Mouse (Mus musculus): ENCODE measurements around the gene Aldh5a1. TPM values are rescaled to one million over a fixed set of nuclear protein-coding genes. Genes with fewer than 3 reads are reported as not detected.
"Not testable (repeated sequence)": the region's sequence is repeated elsewhere in the genome, so short reads cannot be mapped to it uniquely, and the experiment has no call there.

The Aldh5a1 gene
- polyA plus RNA-seq (2015; fragmentation: Nextera tagmentation; extraction: Ambion mirVana), result 4.0 and 4.8 TPM in 2 replicates

DNA sequence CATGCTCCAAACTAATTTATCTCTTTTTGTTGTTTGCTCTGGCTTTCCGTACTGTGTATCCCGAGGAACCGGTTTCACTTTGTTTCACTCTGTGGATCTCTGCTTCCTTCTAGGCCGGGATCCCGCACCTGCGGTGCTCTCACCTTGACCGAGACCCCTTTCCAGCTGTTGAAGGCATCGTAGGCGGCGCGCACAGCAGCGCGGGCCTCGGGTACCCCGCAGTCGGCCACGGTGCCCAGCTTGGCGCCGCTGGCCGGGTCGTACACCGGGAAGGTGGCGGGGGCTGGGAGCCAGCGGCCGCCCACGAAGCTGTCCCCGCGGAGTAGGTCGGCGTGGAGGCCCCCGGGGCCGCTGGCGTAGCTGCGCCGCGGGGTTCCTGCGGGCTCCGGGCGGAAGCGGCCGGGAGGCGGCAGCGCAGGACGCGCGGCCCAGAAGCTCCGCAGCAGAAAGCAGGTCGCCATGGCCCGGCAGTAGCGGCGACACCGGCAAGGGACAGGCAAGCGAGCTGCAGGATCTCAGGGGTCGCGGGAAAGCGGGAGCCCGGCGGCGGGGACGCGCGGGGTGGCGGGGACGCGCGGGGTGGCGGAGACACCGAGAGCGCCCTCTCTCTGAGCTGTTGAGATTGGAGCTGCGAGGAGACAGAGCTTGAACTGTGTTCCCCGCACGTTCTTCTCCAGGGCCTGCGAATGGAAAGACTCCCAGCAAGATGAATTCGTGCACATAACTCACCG, at the start of gene Aldh5a1:
Aldh5a1 (minus strand) TSS at position 554 of the 731 bp plus-strand sequence.
- WGBS, result under 1% methylated on average over 75 of the region's 75 CpGs
- no peaks in the 10 kb centered on the region for H3K27me3 ChIP-seq
- ATAC-seq (ENCODE audit: insufficient number of reproducible peaks, low FRiP score, low TSS enrichment, low read depth), result peak; percentile 79
- H3K27ac ChIP-seq, result peak within 1 kb of the TSS; percentile 87
- peak within 1 kb of the TSS; percentile 79 for H3K4me2 ChIP-seq
- H3K9ac ChIP-seq, result peak within 1 kb of the TSS; percentile 90
- H3K4me1 ChIP-seq, result peaks cover 13% of the 10 kb centered on the region; the same call in 1 of the 2 replicates
- no peaks in the 10 kb centered on the region for H3K9me3 ChIP-seq
- peak within 1 kb of the TSS; percentile 88 for H3K4me3 ChIP-seq
- no peaks in the 10 kb centered on the region for H3K36me3 ChIP-seq

DNA sequence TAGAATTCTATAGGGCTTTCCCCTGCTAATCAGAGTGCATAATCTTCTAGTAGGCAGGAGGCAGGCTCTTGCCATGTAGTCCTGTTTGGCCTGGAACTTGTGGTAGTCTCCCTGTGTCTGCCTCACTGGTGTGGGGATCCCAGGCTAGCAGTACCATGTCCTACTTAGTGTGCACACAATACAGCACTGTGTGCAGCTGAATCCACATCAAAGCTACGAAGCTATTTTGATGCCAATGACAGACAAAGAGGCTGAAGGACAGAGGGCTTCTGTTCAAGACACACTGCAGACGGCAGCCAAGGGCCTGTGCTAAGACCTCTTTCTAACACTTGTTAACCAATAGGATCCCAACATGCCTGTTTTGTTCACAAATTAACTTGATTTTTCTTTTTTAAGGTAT, 48.0 kb upstream of the Aldh5a1 start:
- Histone ChIP-seq H3K9me3 (no peaks in the 10 kb centered on the region), H3K4me3 (no peak overlapping the region), H3K27me3 (no peaks in the 10 kb centered on the region), H3K36me3 (peaks cover 10% of the 10 kb centered on the region), H3K4me1 (no peaks in the 10 kb centered on the region), H3K27ac (no peak overlapping the region), H3K9ac (no peak overlapping the region), H3K4me2 (no peak overlapping the region)
- ATAC-seq (ENCODE audit: insufficient number of reproducible peaks, low FRiP score, low TSS enrichment, low read depth), result no peak
- 78% methylated on average over 2 of the region's 2 CpGs for WGBS

DNA sequence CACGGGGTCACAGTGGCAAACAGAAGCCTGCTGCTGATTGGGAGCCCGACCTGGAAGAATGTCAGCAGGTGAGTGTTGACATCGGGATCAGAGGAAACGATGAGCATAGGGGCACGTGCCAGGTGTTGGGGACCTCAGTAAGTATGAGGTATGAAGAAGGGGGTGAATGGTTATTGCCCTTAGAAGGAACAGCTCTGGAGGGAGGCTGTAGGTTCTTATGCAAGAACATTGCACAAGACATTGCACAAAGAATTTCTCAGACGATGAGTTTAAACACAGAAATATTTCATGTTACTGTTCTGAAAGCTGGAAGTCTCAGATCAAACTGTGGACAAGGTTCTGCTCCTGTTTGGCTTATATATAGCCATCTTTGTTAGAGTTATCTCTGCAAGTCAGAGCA, 43.6 kb upstream of the Aldh5a1 start:
- H3K9me3 ChIP-seq, result no peaks in the 10 kb centered on the region
- no peak overlapping the region for H3K27ac ChIP-seq
- H3K4me3 ChIP-seq, result no peak overlapping the region
- ATAC-seq (ENCODE audit: insufficient number of reproducible peaks, low FRiP score, low TSS enrichment, low read depth), result no peak
- H3K27me3 ChIP-seq, result no peaks in the 10 kb centered on the region
- no peaks in the 10 kb centered on the region for H3K4me1 ChIP-seq
- 80% methylated on average over 6 of the region's 6 CpGs for WGBS
- H3K4me2 ChIP-seq, result no peak overlapping the region
- no peaks in the 10 kb centered on the region for H3K36me3 ChIP-seq
- no peak overlapping the region for H3K9ac ChIP-seq

DNA sequence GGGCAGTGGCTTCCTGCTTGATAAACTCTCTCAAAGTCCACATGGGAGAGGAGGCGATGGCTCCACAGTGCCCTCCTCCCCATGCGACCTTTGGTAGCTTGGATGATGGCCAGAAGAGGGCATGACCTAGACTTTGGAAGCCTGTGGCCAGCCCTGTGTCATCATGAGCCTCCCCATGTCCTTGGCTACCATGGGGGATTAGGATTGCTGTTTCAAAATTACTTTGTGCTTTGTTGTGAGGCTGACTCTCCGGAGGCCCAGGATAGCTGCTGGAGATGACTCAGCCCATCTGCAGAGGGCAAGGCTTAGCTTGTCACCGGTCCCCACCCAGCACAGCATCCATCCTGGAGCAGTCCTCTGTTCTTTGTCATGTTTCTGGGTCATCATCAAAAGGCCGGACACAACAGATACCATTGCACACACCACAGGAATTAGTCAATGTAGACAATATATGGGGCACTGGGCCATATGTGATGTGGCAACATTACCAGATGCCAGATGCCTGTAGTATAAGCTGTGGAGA, 40.4 kb upstream of the Aldh5a1 start:
- WGBS, result 78% methylated on average over 5 of the region's 5 CpGs
- Histone ChIP-seq H3K9ac (no peak overlapping the region), H3K4me3 (no peak overlapping the region), H3K4me2 (no peak overlapping the region), H3K9me3 (no peaks in the 10 kb centered on the region), H3K4me1 (no peaks in the 10 kb centered on the region), H3K27ac (no peak overlapping the region), H3K27me3 (no peaks in the 10 kb centered on the region), H3K36me3 (no peaks in the 10 kb centered on the region)
- no peak for ATAC-seq (ENCODE audit: insufficient number of reproducible peaks, low FRiP score, low TSS enrichment, low read depth)

- Histone ChIP-seq H3K4me3 (no peak overlapping the region), H3K4me2 (no peak overlapping the region), H3K9ac (no peak overlapping the region), H3K9me3 (no peaks in the 10 kb centered on the region), H3K36me3 (no peaks in the 10 kb centered on the region), H3K27me3 (no peaks in the 10 kb centered on the region), H3K4me1 (no peaks in the 10 kb centered on the region), H3K27ac (no peak overlapping the region)
- ATAC-seq (ENCODE audit: insufficient number of reproducible peaks, low FRiP score, low TSS enrichment, low read depth), result no peak
- 42% methylated on average over 4 of the region's 4 CpGs for WGBS
These were observed 38.9 kb upstream of the Aldh5a1 start for GRCm38 (mm10) chr13:24976384-24976783.

DNA sequence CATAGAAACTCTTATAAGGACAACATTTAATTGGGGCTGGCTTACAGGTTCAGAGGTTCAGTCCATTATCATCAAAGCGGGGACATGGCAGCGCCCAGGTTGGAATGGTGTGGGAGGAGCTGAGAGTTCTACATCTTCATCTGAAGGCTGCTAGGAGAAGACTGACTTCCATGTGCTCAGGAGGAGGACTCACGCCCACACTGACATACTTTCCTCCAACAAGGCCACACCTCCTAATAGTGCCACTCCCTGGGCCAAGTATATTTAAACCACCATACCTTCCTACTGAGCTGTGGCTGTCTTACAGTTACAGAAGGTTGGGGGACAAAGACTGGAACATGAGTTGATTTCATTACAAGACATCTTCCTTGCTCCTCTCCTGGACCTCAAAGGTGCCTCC, 34.3 kb upstream of the Aldh5a1 start:
- not testable (repeated sequence) for ATAC-seq (ENCODE audit: insufficient number of reproducible peaks, low FRiP score, low TSS enrichment, low read depth); H3K4me2 ChIP-seq; H3K9me3 ChIP-seq; H3K4me1 ChIP-seq; H3K9ac ChIP-seq; H3K27ac ChIP-seq; H3K4me3 ChIP-seq; H3K36me3 ChIP-seq; H3K27me3 ChIP-seq
- WGBS, result 80% methylated on average over 3 of the region's 3 CpGs

DNA sequence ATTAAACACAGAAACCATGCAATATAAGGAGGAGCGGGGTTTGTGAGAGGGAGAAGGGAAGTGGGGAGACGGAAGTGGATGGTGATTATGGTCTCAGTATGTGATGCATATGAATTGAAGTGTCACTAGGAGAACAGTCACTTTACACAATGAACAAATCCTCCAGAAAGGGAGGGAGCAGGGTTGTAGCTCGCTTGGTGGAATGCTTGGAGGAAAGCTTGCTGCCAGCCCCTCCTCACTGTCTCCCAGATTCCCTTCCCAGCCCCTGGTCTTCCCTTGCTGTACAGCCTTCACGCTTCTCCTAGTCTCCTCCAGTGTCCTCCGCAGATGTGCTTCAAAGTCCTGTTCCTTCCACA, 28.4 kb upstream of the Aldh5a1 start:
- peaks cover 9% of the 10 kb centered on the region; the same call in 1 of the 2 replicates for H3K4me1 ChIP-seq
- H3K27ac ChIP-seq, result no peak overlapping the region
- no peaks in the 10 kb centered on the region for H3K36me3 ChIP-seq
- ATAC-seq (ENCODE audit: insufficient number of reproducible peaks, low FRiP score, low TSS enrichment, low read depth), result no peak
- H3K9me3 ChIP-seq, result no peaks in the 10 kb centered on the region
- peak overlapping the region; percentile 29 for H3K4me3 ChIP-seq
- WGBS, result 27% methylated on average over 5 of the region's 5 CpGs
- peak overlapping the region; percentile 52 for H3K4me2 ChIP-seq
- H3K9ac ChIP-seq, result no peak overlapping the region
- no peaks in the 10 kb centered on the region for H3K27me3 ChIP-seq

- 11% methylated on average over 15 of the region's 15 CpGs for WGBS
- ATAC-seq (ENCODE audit: insufficient number of reproducible peaks, low FRiP score, low TSS enrichment, low read depth), result no peak
- H3K9ac ChIP-seq, result no peak overlapping the region
These were observed 27.8 kb upstream of the Aldh5a1 start for GRCm38 (mm10) chr13:24965130-24965845.

DNA sequence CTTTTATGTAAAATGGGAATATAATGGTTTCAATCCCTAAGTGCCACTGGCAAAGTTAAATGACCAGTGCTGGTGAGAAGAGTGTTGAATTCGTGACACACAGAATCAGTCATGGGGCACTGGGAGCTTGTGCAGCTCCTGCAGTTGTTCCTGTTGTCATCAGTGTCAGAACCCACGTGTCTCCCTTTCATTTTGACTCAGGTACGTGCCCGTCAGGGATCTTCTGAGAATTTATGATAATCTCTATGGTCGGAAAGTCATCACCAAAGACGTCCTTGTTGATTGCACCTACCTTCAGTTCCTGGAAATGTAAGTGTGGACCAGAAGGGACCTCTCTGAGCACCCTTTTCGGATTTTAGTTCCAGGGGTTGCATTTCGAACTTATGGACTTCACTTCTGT, 24.7 kb upstream of the Aldh5a1 start:
- 83% methylated on average over 8 of the region's 8 CpGs for WGBS
- H3K4me1 ChIP-seq, result peaks cover 9% of the 10 kb centered on the region; the same call in 1 of the 2 replicates
- H3K4me3 ChIP-seq, result no peak overlapping the region
- no peaks in the 10 kb centered on the region for H3K9me3 ChIP-seq
- no peak overlapping the region for H3K9ac ChIP-seq
- H3K4me2 ChIP-seq, result no peak overlapping the region
- H3K27ac ChIP-seq, result no peak overlapping the region
- H3K36me3 ChIP-seq, result no peaks in the 10 kb centered on the region
- ATAC-seq (ENCODE audit: insufficient number of reproducible peaks, low FRiP score, low TSS enrichment, low read depth), result no peak
- H3K27me3 ChIP-seq, result no peaks in the 10 kb centered on the region

More at GRCm38 (mm10) chr13:24965130-24965845, 27.8 kb upstream of the Aldh5a1 start:
- Histone ChIP-seq H3K4me3 (peak overlapping the region; percentile 29), H3K27me3 (no peaks in the 10 kb centered on the region), H3K4me1 (peaks cover 9% of the 10 kb centered on the region; the same call in 1 of the 2 replicates), H3K4me2 (peak overlapping the region; percentile 52), H3K27ac (no peak overlapping the region), H3K9me3 (no peaks in the 10 kb centered on the region), H3K36me3 (no peaks in the 10 kb centered on the region)

DNA sequence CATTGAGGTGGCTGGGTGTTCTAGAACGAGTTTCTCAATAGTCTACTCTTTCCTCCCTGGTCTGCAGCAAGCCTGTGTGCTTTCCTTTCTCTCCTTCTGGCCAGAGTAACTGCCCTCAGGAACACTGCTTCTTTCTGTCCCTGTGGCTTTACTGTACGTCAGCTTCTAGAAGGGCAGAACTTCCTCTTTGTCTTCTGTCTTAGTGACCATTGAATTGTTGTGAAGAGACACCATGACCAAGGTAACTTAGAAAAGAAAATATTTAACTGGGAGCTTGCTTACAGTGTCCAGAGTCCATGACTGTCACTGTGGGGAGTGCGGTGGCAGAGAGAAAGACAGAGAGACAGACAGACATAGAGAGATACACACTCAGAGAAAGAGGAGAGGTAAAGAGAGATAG, 22.6 kb upstream of the Aldh5a1 start:
- Histone ChIP-seq H3K9ac (no peak overlapping the region), H3K27ac (no peak overlapping the region), H3K4me1 (peaks cover under 1% of the 10 kb centered on the region; the same call in 1 of the 2 replicates), H3K27me3 (no peaks in the 10 kb centered on the region; the same call in 1 of the 2 replicates), H3K4me2 (no peak overlapping the region), H3K9me3 (no peaks in the 10 kb centered on the region), H3K4me3 (no peak overlapping the region), H3K36me3 (no peaks in the 10 kb centered on the region)
- no peak for ATAC-seq (ENCODE audit: insufficient number of reproducible peaks, low FRiP score, low TSS enrichment, low read depth)
- 77% methylated on average over 3 of the region's 3 CpGs for WGBS

GRCm38 (mm10) chr13:24958671-24959070, 21.2 kb upstream of the Aldh5a1 start:
- Histone ChIP-seq H3K4me3 (no peak overlapping the region), H3K36me3 (no peaks in the 10 kb centered on the region), H3K4me2 (no peak overlapping the region), H3K9me3 (no peaks in the 10 kb centered on the region), H3K9ac (no peak overlapping the region), H3K27me3 (no peaks in the 10 kb centered on the region; the same call in 1 of the 2 replicates), H3K27ac (no peak overlapping the region), H3K4me1 (no peaks in the 10 kb centered on the region)
- ATAC-seq (ENCODE audit: insufficient number of reproducible peaks, low FRiP score, low TSS enrichment, low read depth), result no peak
- WGBS, result 70% methylated on average over 11 of the region's 11 CpGs

DNA sequence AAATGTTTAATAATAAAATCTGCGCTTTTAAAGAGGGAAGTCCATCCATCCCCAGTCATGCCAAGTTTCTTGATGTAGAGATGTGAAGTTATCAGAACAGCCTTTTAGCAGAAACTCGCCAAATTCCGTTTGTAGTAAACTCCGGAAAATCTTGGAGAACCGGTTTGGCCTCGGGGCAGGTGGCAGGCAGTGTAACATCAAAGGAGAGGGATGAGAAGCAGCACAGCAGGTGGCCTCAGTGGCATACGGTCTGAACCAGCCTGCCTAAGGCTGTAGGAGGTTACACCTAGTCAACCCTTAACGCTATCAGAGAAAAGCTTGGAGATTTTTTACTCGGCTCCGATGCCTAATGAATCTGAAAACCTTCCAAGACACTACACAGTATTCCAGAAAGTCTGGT, 18.0 kb upstream of the Aldh5a1 start:
- H3K9ac ChIP-seq, result no peak overlapping the region
- H3K36me3 ChIP-seq, result no peaks in the 10 kb centered on the region
- no peaks in the 10 kb centered on the region for H3K9me3 ChIP-seq
- no peak for ATAC-seq (ENCODE audit: insufficient number of reproducible peaks, low FRiP score, low TSS enrichment, low read depth)
- no peak overlapping the region for H3K4me2 ChIP-seq
- H3K27me3 ChIP-seq, result no peaks in the 10 kb centered on the region; the same call in 1 of the 2 replicates
- H3K27ac ChIP-seq, result no peak overlapping the region
- H3K4me1 ChIP-seq, result no peaks in the 10 kb centered on the region
- 9% methylated on average over 10 of the region's 10 CpGs for WGBS
- H3K4me3 ChIP-seq, result no peak overlapping the region

All from limb, embryonic 15.5 days (tissue).